Mouse (Mus musculus): Measurements from ENCODE around the gene Exoc6b. TPM values are rescaled to one million over a fixed set of nuclear protein-coding genes. Genes with fewer than 3 reads are reported as not detected.
A peak's percentile ranks its signal among the peaks of the same experiment; 100 is the strongest.

Gene Exoc6b
- polyA plus RNA-seq, 1 experiment from 2014 or later, result 29.9 TPM

GRCm38 (mm10) chr6:84699579-84699978, 369.7 kb downstream of the Exoc6b start:
- Histone ChIP-seq H3K4me2 (ENCODE audit: low read depth, low read length) (no peak overlapping the region), H3K27me3 (replicated peaks; ENCODE audit: control insufficient read depth, insufficient read depth, low read length) (no peaks in the 10 kb centered on the region), H3K27ac (replicated peaks; ENCODE audit: low read depth, low read length) (no peak overlapping the region), H3K9me3 (ENCODE audit: control insufficient read depth, low read length) (no peaks in the 10 kb centered on the region), H3K9ac (ENCODE audit: low read depth, low read length) (no peak overlapping the region), H3K36me3 (ENCODE audit: control insufficient read depth, insufficient read depth, low read length) (no peaks in the 10 kb centered on the region), H3K4me3 (ENCODE audit: low read depth, low read length) (no peak overlapping the region), H3K4me1 (ENCODE audit: control insufficient read depth, insufficient read depth, low read length) (peaks cover 15% of the 10 kb centered on the region)
- 90% methylated on average over 5 of the region's 5 CpGs for WGBS
- no peak for DNase-seq (ENCODE audit: low spot score)
- no peak for ATAC-seq (ENCODE audit: low read depth)

DNA sequence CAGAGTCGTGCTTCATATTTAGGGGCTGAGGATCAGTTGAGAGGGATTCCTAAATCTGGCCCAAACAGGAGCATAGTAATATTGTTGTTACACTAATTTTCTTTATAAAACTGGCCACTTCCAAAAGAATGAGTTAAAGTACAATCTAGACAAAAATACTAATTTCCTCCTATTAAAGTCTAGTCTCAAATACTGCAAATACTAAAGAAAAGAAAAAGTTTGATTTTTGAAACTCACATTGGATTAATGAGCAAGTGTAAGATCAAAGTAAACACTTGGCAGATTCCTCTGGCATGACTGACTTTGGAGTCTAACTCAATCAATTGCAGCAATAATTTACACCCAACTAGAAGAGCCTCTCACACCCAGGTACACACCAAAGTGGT, 371.0 kb downstream of the Exoc6b start:
- Histone ChIP-seq H3K27me3 (replicated peaks; ENCODE audit: control insufficient read depth, insufficient read depth, low read length) (no peaks in the 10 kb centered on the region), H3K4me1 (ENCODE audit: control insufficient read depth, insufficient read depth, low read length) (peaks cover 18% of the 10 kb centered on the region), H3K9ac (ENCODE audit: low read depth, low read length) (no peak overlapping the region), H3K4me3 (ENCODE audit: low read depth, low read length) (no peak overlapping the region), H3K4me2 (ENCODE audit: low read depth, low read length) (no peak overlapping the region), H3K27ac (replicated peaks; ENCODE audit: low read depth, low read length) (no peak overlapping the region), H3K9me3 (ENCODE audit: control insufficient read depth, low read length) (no peaks in the 10 kb centered on the region), H3K36me3 (ENCODE audit: control insufficient read depth, insufficient read depth, low read length) (no peaks in the 10 kb centered on the region)
- 17% methylated on average over 1 of the region's 1 CpGs for WGBS
- DNase-seq (ENCODE audit: low spot score) (no peak), ATAC-seq (ENCODE audit: low read depth) (no peak)

DNA sequence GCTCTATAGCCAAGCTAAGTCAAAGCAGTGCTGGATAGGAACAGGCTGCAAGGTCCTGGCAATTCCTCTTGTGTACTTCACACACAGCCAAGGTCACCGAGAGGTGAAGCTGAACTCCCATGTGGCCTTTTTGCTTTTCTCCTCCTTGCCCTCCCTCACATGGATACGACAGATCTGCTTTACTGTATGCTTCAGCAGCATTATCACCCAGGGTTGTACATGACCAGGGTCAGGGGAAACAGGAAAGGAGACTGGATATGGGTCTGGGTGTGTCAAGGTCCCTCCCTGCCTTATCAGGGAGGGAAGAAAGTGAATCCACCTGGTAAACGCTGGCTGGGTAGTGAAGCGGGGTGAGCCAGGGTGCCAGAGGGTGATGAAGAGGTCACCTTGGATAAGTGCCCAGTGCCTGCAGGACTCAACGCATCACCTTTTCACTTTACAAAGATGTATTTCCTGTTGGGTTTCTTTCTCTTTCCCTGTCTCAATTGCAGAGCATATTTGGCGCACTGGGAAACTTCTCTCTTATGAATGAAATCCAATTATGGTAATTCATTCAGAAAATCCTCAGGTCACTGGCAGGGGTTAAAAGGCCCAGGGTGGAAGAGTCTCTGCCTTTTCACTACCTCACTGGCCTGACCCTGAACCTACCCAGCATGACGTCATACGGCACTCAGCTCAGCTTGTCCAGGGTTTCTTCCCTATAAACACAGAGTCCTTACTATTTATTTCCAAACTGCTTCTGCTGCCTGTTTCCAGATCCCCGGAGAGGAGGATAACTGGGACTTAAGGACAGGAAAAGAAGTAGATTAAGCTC, 371.6 kb downstream of the Exoc6b start:
- H3K9me3 ChIP-seq (ENCODE audit: control insufficient read depth, low read length), result no peaks in the 10 kb centered on the region
- peak; percentile 53 for DNase-seq (ENCODE audit: low spot score)
- H3K27ac ChIP-seq (replicated peaks; ENCODE audit: low read depth, low read length), result no peak overlapping the region
- no peaks in the 10 kb centered on the region for H3K27me3 ChIP-seq (replicated peaks; ENCODE audit: control insufficient read depth, insufficient read depth, low read length)
- H3K4me2 ChIP-seq (ENCODE audit: low read depth, low read length), result no peak overlapping the region
- WGBS, result 38% methylated on average over 9 of the region's 9 CpGs
- no peak overlapping the region for H3K9ac ChIP-seq (ENCODE audit: low read depth, low read length)
- peaks cover 24% of the 10 kb centered on the region for H3K4me1 ChIP-seq (ENCODE audit: control insufficient read depth, insufficient read depth, low read length)
- no peaks in the 10 kb centered on the region for H3K36me3 ChIP-seq (ENCODE audit: control insufficient read depth, insufficient read depth, low read length)
- peak; percentile 37 for ATAC-seq (ENCODE audit: low read depth)
- H3K4me3 ChIP-seq (ENCODE audit: low read depth, low read length), result no peak overlapping the region

- no peak overlapping the region for H3K4me3 ChIP-seq (ENCODE audit: low read depth, low read length)
- H3K9ac ChIP-seq (ENCODE audit: low read depth, low read length), result no peak overlapping the region
- H3K27ac ChIP-seq (replicated peaks; ENCODE audit: low read depth, low read length), result 0 out of 2 replicates have a peak overlapping the region, but pooled peaks have one; percentile 71
- H3K9me3 ChIP-seq (ENCODE audit: control insufficient read depth, low read length), result no peaks in the 10 kb centered on the region
- no peak overlapping the region for H3K4me2 ChIP-seq (ENCODE audit: low read depth, low read length)
- DNase-seq (ENCODE audit: low spot score) (peak; percentile 73), ATAC-seq (ENCODE audit: low read depth) (0 out of 2 replicates have a peak, but pooled peaks have one; percentile 15)
- 49% methylated on average over 4 of the region's 4 CpGs for WGBS
- peaks cover 43% of the 10 kb centered on the region for H3K4me1 ChIP-seq (ENCODE audit: control insufficient read depth, insufficient read depth, low read length)
- no peaks in the 10 kb centered on the region for H3K36me3 ChIP-seq (ENCODE audit: control insufficient read depth, insufficient read depth, low read length)
- no peaks in the 10 kb centered on the region for H3K27me3 ChIP-seq (replicated peaks; ENCODE audit: control insufficient read depth, insufficient read depth, low read length)
These were observed 375.5 kb downstream of the Exoc6b start for GRCm38 (mm10) chr6:84693844-84694243.

- no peak overlapping the region for H3K9ac ChIP-seq (ENCODE audit: low read depth, low read length)
- DNase-seq (ENCODE audit: low spot score), result no peak
- ATAC-seq (ENCODE audit: low read depth), result no peak
- H3K4me3 ChIP-seq (ENCODE audit: low read depth, low read length), result no peak overlapping the region
- H3K27me3 ChIP-seq (replicated peaks; ENCODE audit: control insufficient read depth, insufficient read depth, low read length), result no peaks in the 10 kb centered on the region
- H3K4me1 ChIP-seq (ENCODE audit: control insufficient read depth, insufficient read depth, low read length), result peaks cover 43% of the 10 kb centered on the region
- no peaks in the 10 kb centered on the region for H3K36me3 ChIP-seq (ENCODE audit: control insufficient read depth, insufficient read depth, low read length)
- no peak overlapping the region for H3K4me2 ChIP-seq (ENCODE audit: low read depth, low read length)
- peak overlapping the region; percentile 71 for H3K27ac ChIP-seq (replicated peaks; ENCODE audit: low read depth, low read length)
- WGBS, result 59% methylated on average over 2 of the region's 2 CpGs
- no peaks in the 10 kb centered on the region for H3K9me3 ChIP-seq (ENCODE audit: control insufficient read depth, low read length)
These were observed 376.1 kb downstream of the Exoc6b start for GRCm38 (mm10) chr6:84693204-84693603.

GRCm38 (mm10) chr6:84691907-84692306, 377.4 kb downstream of the Exoc6b start:
- WGBS, result 65% methylated on average over 3 of the region's 3 CpGs
- H3K9ac ChIP-seq (ENCODE audit: low read depth, low read length), result no peak overlapping the region
- H3K36me3 ChIP-seq (ENCODE audit: control insufficient read depth, insufficient read depth, low read length), result no peaks in the 10 kb centered on the region
- H3K4me3 ChIP-seq (ENCODE audit: low read depth, low read length), result no peak overlapping the region
- no peaks in the 10 kb centered on the region for H3K9me3 ChIP-seq (ENCODE audit: control insufficient read depth, low read length)
- DNase-seq (ENCODE audit: low spot score), result no peak
- H3K27ac ChIP-seq (replicated peaks; ENCODE audit: low read depth, low read length), result no peak overlapping the region
- H3K27me3 ChIP-seq (replicated peaks; ENCODE audit: control insufficient read depth, insufficient read depth, low read length), result no peaks in the 10 kb centered on the region
- peaks cover 34% of the 10 kb centered on the region for H3K4me1 ChIP-seq (ENCODE audit: control insufficient read depth, insufficient read depth, low read length)
- no peak overlapping the region for H3K4me2 ChIP-seq (ENCODE audit: low read depth, low read length)
- ATAC-seq (ENCODE audit: low read depth), result no peak

DNA sequence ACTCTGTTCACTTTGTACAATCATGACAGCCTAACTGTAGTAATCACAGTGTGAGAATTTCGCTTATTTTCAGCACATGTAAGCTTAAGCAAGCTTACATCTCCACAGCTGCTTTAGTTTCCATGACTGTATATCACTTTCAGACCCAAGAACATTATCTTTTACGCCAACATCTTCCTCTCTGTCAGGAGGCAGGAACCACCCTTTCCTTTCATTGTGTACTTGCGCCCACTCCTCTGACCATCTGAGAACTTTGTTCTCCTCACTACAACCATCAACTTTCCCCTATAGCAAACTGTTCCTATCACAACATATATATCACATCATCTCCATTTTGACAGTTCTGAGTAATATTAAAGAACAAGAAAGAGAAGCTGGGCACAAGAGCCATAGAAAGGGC, 391.5 kb downstream of the Exoc6b start:
- no peak for ATAC-seq (ENCODE audit: low read depth)
- no peaks in the 10 kb centered on the region for H3K4me1 ChIP-seq (ENCODE audit: control insufficient read depth, insufficient read depth, low read length)

GRCm38 (mm10) chr6:84674936-84675335, 394.4 kb downstream of the Exoc6b start:
- DNase-seq (ENCODE audit: low spot score) (no peak), ATAC-seq (ENCODE audit: low read depth) (no peak)
- H3K9me3 ChIP-seq (ENCODE audit: control insufficient read depth, low read length), result peaks cover 8% of the 10 kb centered on the region
- no peak overlapping the region for H3K27ac ChIP-seq (replicated peaks; ENCODE audit: low read depth, low read length)
- WGBS, result 98% methylated on average over 3 of the region's 3 CpGs
- H3K4me2 ChIP-seq (ENCODE audit: low read depth, low read length), result no peak overlapping the region
- no peaks in the 10 kb centered on the region for H3K27me3 ChIP-seq (replicated peaks; ENCODE audit: control insufficient read depth, insufficient read depth, low read length)
- H3K4me1 ChIP-seq (ENCODE audit: control insufficient read depth, insufficient read depth, low read length), result no peaks in the 10 kb centered on the region
- H3K4me3 ChIP-seq (ENCODE audit: low read depth, low read length), result no peak overlapping the region
- H3K9ac ChIP-seq (ENCODE audit: low read depth, low read length), result no peak overlapping the region
- no peaks in the 10 kb centered on the region for H3K36me3 ChIP-seq (ENCODE audit: control insufficient read depth, insufficient read depth, low read length)

More for the DNA sequence above, 391.5 kb downstream of the Exoc6b start:
- Histone ChIP-seq H3K36me3 (ENCODE audit: control insufficient read depth, insufficient read depth, low read length) (no peaks in the 10 kb centered on the region), H3K9ac (ENCODE audit: low read depth, low read length) (no peak overlapping the region), H3K27me3 (replicated peaks; ENCODE audit: control insufficient read depth, insufficient read depth, low read length) (no peaks in the 10 kb centered on the region), H3K27ac (replicated peaks; ENCODE audit: low read depth, low read length) (no peak overlapping the region), H3K9me3 (ENCODE audit: control insufficient read depth, low read length) (0 out of 2 replicates have a peak, but pooled peaks cover 7% of the 10 kb centered on the region), H3K4me3 (ENCODE audit: low read depth, low read length) (no peak overlapping the region), H3K4me2 (ENCODE audit: low read depth, low read length) (no peak overlapping the region)
- WGBS, result 77% methylated on average over 3 of the region's 3 CpGs
- DNase-seq (ENCODE audit: low spot score), result no peak

GRCm38 (mm10) chr6:84674136-84674535, 395.2 kb downstream of the Exoc6b start:
- Histone ChIP-seq H3K27me3 (replicated peaks; ENCODE audit: control insufficient read depth, insufficient read depth, low read length) (no peaks in the 10 kb centered on the region), H3K36me3 (ENCODE audit: control insufficient read depth, insufficient read depth, low read length) (no peaks in the 10 kb centered on the region), H3K9ac (ENCODE audit: low read depth, low read length) (no peak overlapping the region), H3K9me3 (ENCODE audit: control insufficient read depth, low read length) (peaks cover 8% of the 10 kb centered on the region), H3K4me1 (ENCODE audit: control insufficient read depth, insufficient read depth, low read length) (no peaks in the 10 kb centered on the region), H3K27ac (replicated peaks; ENCODE audit: low read depth, low read length) (no peak overlapping the region), H3K4me3 (ENCODE audit: low read depth, low read length) (no peak overlapping the region), H3K4me2 (ENCODE audit: low read depth, low read length) (no peak overlapping the region)
- peak; percentile 48 for DNase-seq (ENCODE audit: low spot score)
- WGBS, result 82% methylated on average over 7 of the region's 7 CpGs
- ATAC-seq (ENCODE audit: low read depth), result no peak

Data from embryonic facial prominence, embryonic 14.5 days (tissue).